Comparison of ENCODE assay signal across 27 mouse cellular contexts in genomic region chr5:91767060-91767459, GRCm38 (mm10).
DNase-seq lines count a peak whose midpoint lies in the region; ATAC-seq and TF ChIP-seq lines count a peak whose summit lies in the region.
"Had no signal": no experiment of that assay in that cellular context is flagged by ENCODE, and none has a peak within 500 bp of the region (broad histone marks: within the 10 kb centered on the region; RNA-seq: fewer than 3 reads in every experiment).

No protein-coding gene starts in this region.

- no peak overlapping the region for H3K4me2 ChIP-seq in neural tube, embryonic 12.5 days (replicated peaks)
- H3K4me2 ChIP-seq: embryonic facial prominence, embryonic 13.5 days; forebrain, embryonic 12.5 days; forebrain, embryonic 15.5 days; heart, embryonic 11.5 days; hindbrain, embryonic 12.5 days; hindbrain, embryonic 15.5 days had no signal

- H3K27me3 ChIP-seq in neural tube, embryonic 12.5 days (replicated peaks): no peaks in the 10 kb centered on the region
- H3K27me3 ChIP-seq: embryonic facial prominence, embryonic 13.5 days; forebrain, embryonic 12.5 days; forebrain, embryonic 15.5 days; hindbrain, embryonic 15.5 days had no signal

- no peak overlapping the region for H3K27ac ChIP-seq in gastrocnemius, adult 2 months
- H3K27ac ChIP-seq in neural tube, embryonic 12.5 days: no peak overlapping the region
- H3K27ac ChIP-seq: embryonic facial prominence, embryonic 10.5 days; embryonic facial prominence, embryonic 13.5 days; forebrain, embryonic 12.5 days; forebrain, embryonic 15.5 days; hindbrain, embryonic 12.5 days; hindbrain, embryonic 15.5 days had no signal

- no peak overlapping the region for H3K9ac ChIP-seq in neural tube, embryonic 12.5 days
- H3K9ac ChIP-seq: embryonic facial prominence, embryonic 13.5 days; forebrain, embryonic 12.5 days; forebrain, embryonic 15.5 days; hindbrain, embryonic 12.5 days; hindbrain, embryonic 15.5 days had no signal

- H3K4me1 ChIP-seq in neural tube, embryonic 12.5 days: no peaks in the 10 kb centered on the region; the same call in 1 of the 2 replicates

- 79% methylated on average over 10 of the region's 10 CpGs for WGBS in neural tube, embryonic 12.5 days

- peak overlapping the region; percentile 21; the same call in 1 of the 2 replicates for H3K4me3 ChIP-seq in gastrocnemius, adult 2 months
- no peak overlapping the region for H3K4me3 ChIP-seq in neural tube, embryonic 12.5 days
- H3K4me3 ChIP-seq: embryonic facial prominence, embryonic 10.5 days; embryonic facial prominence, embryonic 13.5 days; erythroblast, embryonic 14.5 days; forebrain, embryonic 12.5 days; forebrain, embryonic 15.5 days; hindbrain, embryonic 12.5 days; hindbrain, embryonic 15.5 days had no signal

- no peaks in the 10 kb centered on the region for H3K9me3 ChIP-seq in neural tube, embryonic 12.5 days
- H3K9me3 ChIP-seq: embryonic facial prominence, embryonic 10.5 days; embryonic facial prominence, embryonic 13.5 days; forebrain, embryonic 12.5 days; forebrain, embryonic 15.5 days; G1E; hindbrain, embryonic 12.5 days; hindbrain, embryonic 15.5 days had no signal

- no peak for DNase-seq in gastrocnemius, adult 2 months
- DNase-seq in gastrocnemius, postnatal 4 days (ENCODE audit: low spot score in 2 of 2): no peak
- no peak for DNase-seq in neural tube, embryonic 10.5 days (ENCODE audit: extremely low spot score, low spot score)
- DNase-seq in MN1 (ENCODE audit: low spot score): peak; percentile 24
- no peak for DNase-seq in thymus, postnatal 4 days
- no peak for DNase-seq in lung, postnatal 14 days
- DNase-seq: adrenal gland, adult 8-10 months; adrenal gland, postnatal 36 days; cerebellum, adult 11 months; cerebellum, adult 2 months; cerebellum, postnatal 10 days; cerebellum, postnatal 36 days; embryo, embryonic 11 days; gastrocnemius, postnatal 10 days; gastrocnemius, postnatal 36 days; heart, adult 11 months had no signal

- H3K36me3 ChIP-seq in neural tube, embryonic 12.5 days: no peaks in the 10 kb centered on the region
- H3K36me3 ChIP-seq: embryonic facial prominence, embryonic 10.5 days; embryonic facial prominence, embryonic 13.5 days; forebrain, embryonic 12.5 days; forebrain, embryonic 15.5 days; G1E; hindbrain, embryonic 12.5 days; hindbrain, embryonic 15.5 days had no signal

- 0 out of 2 replicates have a peak, but pooled peaks have one; percentile 17 for ATAC-seq in neural tube, embryonic 12.5 days (ENCODE audit: low FRiP score, low read depth)
- ATAC-seq: activated CD4-positive, CD25-positive, alpha-beta regulatory T cell, adult 4 months; forebrain, embryonic 15.5 days had no signal

- intact Hi-C loops in gastrocnemius, adult 2 months (cut with DNase I): loop anchor here (10.0 kb wide), 1 partner anchor 252 kb away; the partner anchor contains the start of gene Parm1

- no peak for TF ChIP-seq CTCF in gastrocnemius, adult 2 months (IDR thresholded peaks at IDR 0.05)
